Mouse (Mus musculus) neural tube, embryonic 12.5 days (tissue): ENCODE data around the gene Rxrg. TPM values are rescaled to one million over a fixed set of nuclear protein-coding genes. Genes with fewer than 3 reads are reported as not detected.
A peak's percentile ranks its signal among the peaks of the same experiment; 100 is the strongest.

Source experiments
- ATAC-seq: fragments of 200-750 bp; cut with Nextera tagmentation; 2 replicates; pipeline ENCODE4 v1.8.0; 2017; ENCODE audit warnings: low read depth, mild to moderate bottlenecking, moderate TSS enrichment, moderate library complexity; ENCODE audit not compliant: low FRiP score
- H3K27ac ChIP-seq: fragments of 300-500 bp; sonication (generic); 2 replicates; pipeline ENCODE4 v1.5.1; 2016
- H3K27me3 ChIP-seq: fragments of 300-500 bp; sonication (generic); replicated peaks from 2 replicates; pipeline ENCODE4 v1.6.1; 2016; ENCODE audit warnings: mild to moderate bottlenecking
- H3K36me3 ChIP-seq: fragments of 300-500 bp; sonication (generic); 2 replicates; pipeline ENCODE4 v1.6.1; 2016; ENCODE audit warnings: mild to moderate bottlenecking
- H3K4me1 ChIP-seq: fragments of 300-500 bp; sonication (generic); 2 replicates; pipeline ENCODE4 v1.6.1; 2016
- H3K4me2 ChIP-seq: fragments of 300-500 bp; sonication (generic); replicated peaks from 2 replicates; pipeline ENCODE4 v1.6.1; 2016; ENCODE audit warnings: mild to moderate bottlenecking
- H3K4me3 ChIP-seq: fragments of 300-500 bp; sonication (generic); 2 replicates; pipeline ENCODE4 v1.5.1; 2016
- H3K9ac ChIP-seq: fragments of 300-500 bp; sonication (generic); 2 replicates; pipeline ENCODE4 v1.6.1; 2016; ENCODE audit warnings: mild to moderate bottlenecking
- H3K9me3 ChIP-seq: fragments of 300-500 bp; sonication (generic); 2 replicates; pipeline ENCODE4 v1.6.1; 2016; ENCODE audit warnings: mild to moderate bottlenecking
- WGBS: fragments of 180-500 bp; shearing (Covaris S2); methylation state at CpG from one replicate; pipeline ENCODE4 v1.1.7; 2016; 5-methylcytosine and 5-hydroxymethylcytosine counted together
- polyA plus RNA-seq: library from polyadenylated mRNA; unstranded; fragments of >200 nt; fragmentation: Nextera tagmentation; extraction: Ambion mirVana; gene quantifications from 2 replicates; pipeline ENCODE4 v1.2.1, GENCODE M21; 2016

Rxrg gene
- polyA plus RNA-seq, 1 experiment from 2014 or later: 14.1 TPM

DNA sequence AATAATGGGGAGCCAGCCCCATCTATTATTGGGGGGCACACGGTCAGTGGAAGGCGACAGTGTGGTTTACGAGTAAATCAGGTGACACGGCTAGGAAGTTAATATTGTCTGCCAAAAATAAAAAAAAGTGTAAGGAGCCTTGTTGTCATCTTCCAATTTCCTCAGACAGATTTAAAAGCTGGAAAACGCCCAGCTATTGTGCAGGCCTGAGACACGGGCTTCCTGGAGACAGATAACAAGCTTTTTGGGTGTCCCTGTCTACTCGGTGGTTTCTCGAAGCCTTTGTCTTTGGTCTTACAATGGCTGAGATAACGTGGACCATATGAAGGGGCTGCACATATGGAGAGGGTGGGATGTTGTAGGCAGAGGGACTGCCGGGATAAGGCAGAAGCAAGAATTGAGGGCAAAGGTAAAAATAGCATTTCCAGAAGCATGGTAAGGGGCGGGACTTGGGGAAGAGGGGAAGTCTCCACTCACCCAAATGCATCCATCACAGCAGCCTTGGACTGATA, 51.0 kb downstream of the Rxrg start:
- Histone ChIP-seq H3K27ac (no peak overlapping the region), H3K27me3 (no peaks in the 10 kb centered on the region), H3K9me3 (no peaks in the 10 kb centered on the region), H3K36me3 (no peaks in the 10 kb centered on the region), H3K4me3 (no peak overlapping the region), H3K4me2 (no peak overlapping the region), H3K9ac (no peak overlapping the region), H3K4me1 (no peaks in the 10 kb centered on the region)
- WGBS: 81% methylated on average over 11 of the region's 11 CpGs
- ATAC-seq: no peak

DNA sequence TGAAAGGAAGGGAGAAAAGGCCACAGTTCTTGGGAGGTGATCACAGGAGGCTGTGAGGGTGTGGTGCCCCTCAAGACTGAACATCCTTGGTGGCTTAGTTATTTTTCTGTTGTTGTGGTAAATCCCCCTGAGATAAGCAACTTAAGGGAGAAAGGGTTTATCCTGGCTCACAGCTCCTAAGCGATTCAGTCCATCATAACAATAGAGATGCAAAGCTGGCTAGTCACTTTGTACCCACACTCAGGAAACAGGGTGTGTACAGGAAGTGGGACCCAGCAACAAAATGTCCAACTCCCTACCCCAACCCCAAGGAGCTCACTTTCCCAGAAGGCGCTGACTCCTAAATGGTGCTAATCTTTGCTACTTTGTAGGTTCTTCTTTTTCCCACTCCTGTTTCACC, 54.2 kb downstream of the Rxrg start:
- Histone ChIP-seq H3K36me3 (no peaks in the 10 kb centered on the region), H3K9me3 (no peaks in the 10 kb centered on the region), H3K27me3 (no peaks in the 10 kb centered on the region), H3K4me1 (no peaks in the 10 kb centered on the region), H3K9ac (no peak overlapping the region), H3K4me2 (no peak overlapping the region), H3K27ac (no peak overlapping the region), H3K4me3 (no peak overlapping the region)
- WGBS: 79% methylated on average over 2 of the region's 2 CpGs
- ATAC-seq: no peak

DNA sequence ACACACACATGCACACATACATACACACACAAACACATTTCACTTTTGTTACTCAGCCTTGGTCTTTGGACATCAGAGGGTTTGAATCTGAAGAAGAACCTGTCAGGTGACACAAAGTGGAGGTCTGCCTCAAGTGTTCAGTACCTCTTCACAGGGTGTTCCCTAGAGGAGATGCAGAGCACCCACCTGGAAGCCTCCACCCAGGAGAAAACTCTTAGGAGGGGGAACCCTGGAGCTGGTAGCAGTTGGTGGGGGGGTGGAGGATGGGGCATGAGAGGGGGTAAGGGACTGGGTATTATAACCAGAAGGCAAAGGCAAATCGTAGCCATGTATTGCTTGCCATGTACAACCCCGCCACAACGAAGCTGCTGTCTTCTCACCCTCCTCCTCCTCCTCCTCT, 60.9 kb downstream of the Rxrg start:
- Histone ChIP-seq H3K36me3 (no peaks in the 10 kb centered on the region), H3K9ac (no peak overlapping the region), H3K4me2 (no peak overlapping the region), H3K4me3 (no peak overlapping the region), H3K4me1 (peaks cover 14% of the 10 kb centered on the region), H3K27ac (no peak overlapping the region), H3K27me3 (peaks cover 31% of the 10 kb centered on the region), H3K9me3 (no peaks in the 10 kb centered on the region)
- 87% methylated on average over 3 of the region's 3 CpGs for WGBS
- ATAC-seq: no peak

DNA sequence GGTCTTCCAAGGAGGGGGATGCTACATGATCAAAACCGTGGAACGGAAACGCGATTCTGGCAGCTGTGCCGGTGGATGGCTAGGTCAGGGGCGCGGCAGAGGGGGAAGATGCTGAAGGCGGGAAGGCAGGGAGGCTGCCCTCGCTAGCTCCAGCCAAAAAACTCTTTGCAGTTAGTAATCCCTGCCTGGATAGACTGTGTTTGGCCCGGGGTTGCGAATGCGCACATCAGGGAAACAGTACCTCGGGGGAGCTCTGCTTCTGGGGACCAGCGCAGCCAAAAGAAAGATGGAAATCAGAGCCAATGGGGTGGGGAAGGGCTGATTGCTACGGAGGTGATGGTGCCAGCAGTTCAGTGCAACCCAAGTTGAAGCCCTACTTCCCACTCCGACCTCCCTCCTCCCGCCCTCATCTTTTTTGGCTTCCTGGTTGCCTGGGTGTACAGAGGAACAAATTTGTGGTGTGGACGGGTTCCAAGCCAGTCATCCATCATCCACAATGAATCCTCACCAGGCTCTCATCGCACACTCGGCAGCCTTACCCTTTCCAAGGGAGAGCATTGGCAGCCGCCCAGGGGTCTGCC, 62.4 kb downstream of the Rxrg start:
- peak; percentile 46 for ATAC-seq
- Histone ChIP-seq H3K9ac (no peak overlapping the region), H3K9me3 (no peaks in the 10 kb centered on the region), H3K4me2 (peak overlapping the region; percentile 61), H3K27ac (no peak overlapping the region), H3K27me3 (peaks cover 31% of the 10 kb centered on the region), H3K36me3 (no peaks in the 10 kb centered on the region), H3K4me1 (peaks cover 14% of the 10 kb centered on the region), H3K4me3 (peak overlapping the region; percentile 20)
- WGBS: 1% methylated on average over 21 of the region's 21 CpGs

DNA sequence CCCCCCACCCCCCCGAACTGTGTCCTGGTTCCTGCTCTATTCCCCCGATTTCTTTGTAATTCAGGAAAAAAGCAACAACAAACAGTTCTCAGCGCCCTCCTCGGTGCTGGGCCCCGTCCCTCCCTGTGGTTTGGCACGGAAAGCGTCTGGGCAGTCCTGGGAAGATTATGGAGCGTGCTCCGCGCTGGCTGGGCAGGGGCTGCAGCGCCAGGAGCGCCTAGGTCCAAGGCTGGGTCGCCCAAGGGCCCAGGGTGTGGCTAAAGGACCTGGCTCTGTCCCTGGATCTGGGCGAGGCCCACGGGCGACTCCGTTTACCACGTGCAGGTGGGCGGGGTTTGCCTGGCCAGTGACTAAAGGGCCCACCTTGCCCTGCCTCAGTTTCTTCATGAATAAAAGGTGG, 62.9 kb downstream of the Rxrg start:
- H3K9ac ChIP-seq: no peak overlapping the region
- 1% methylated on average over 19 of the region's 19 CpGs for WGBS
- peak; percentile 43 for ATAC-seq
- peaks cover 31% of the 10 kb centered on the region for H3K27me3 ChIP-seq
- H3K4me1 ChIP-seq: peaks cover 14% of the 10 kb centered on the region
- H3K4me2 ChIP-seq: peak overlapping the region; percentile 61
- no peak overlapping the region for H3K27ac ChIP-seq
- no peaks in the 10 kb centered on the region for H3K36me3 ChIP-seq
- H3K9me3 ChIP-seq: no peaks in the 10 kb centered on the region
- peak overlapping the region; percentile 20 for H3K4me3 ChIP-seq

DNA sequence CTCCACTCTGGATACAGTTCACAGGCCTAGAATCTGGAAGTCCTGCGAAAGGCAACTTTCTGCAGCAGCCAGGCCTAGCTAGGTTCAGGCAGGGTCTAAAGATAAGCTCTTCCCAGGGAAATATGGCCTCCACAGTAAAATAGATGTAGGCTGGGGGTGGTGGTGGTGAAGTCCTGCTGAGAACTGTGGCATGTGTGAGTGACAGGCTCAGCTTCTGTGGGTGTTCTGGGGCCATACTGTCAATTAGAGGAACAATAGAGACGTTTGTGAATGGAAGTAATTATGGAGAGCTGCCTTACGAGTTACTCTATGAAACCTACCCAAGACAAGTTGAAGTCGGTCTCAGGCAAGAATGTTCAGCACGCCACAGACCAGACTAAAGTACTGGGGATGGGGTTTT, 65.0 kb downstream of the Rxrg start:
- ATAC-seq: no peak
- Histone ChIP-seq H3K4me2 (no peak overlapping the region), H3K4me1 (peaks cover 14% of the 10 kb centered on the region), H3K9ac (no peak overlapping the region), H3K27me3 (peaks cover 35% of the 10 kb centered on the region), H3K9me3 (no peaks in the 10 kb centered on the region), H3K27ac (no peak overlapping the region), H3K4me3 (no peak overlapping the region), H3K36me3 (no peaks in the 10 kb centered on the region)
- 45% methylated on average over 5 of the region's 5 CpGs for WGBS

DNA sequence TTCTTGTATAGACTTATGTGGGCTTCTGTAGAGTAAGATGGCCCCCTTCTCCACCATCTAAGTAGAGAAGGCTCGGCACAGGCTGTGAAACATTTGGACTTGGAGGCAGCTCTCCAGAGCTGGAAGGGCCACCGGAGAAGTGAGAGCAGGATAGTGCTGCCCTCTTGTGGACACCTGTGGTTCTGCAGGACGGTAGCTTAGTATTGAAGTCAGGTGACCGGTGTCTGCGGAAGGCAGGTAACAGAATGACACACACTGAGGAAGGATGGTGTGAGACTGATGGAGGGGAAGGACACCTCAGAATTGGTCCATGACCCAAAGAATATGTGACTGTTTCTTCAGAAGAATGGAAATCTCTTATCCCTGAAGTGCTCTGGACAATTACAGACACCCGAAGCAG, 71.6 kb downstream of the Rxrg start:
- H3K36me3 ChIP-seq: no peaks in the 10 kb centered on the region
- 30% methylated on average over 6 of the region's 6 CpGs for WGBS
- no peak overlapping the region for H3K9ac ChIP-seq
- no peak overlapping the region for H3K27ac ChIP-seq
- no peaks in the 10 kb centered on the region; the same call in 1 of the 2 replicates for H3K4me1 ChIP-seq
- H3K27me3 ChIP-seq: peaks cover 27% of the 10 kb centered on the region
- no peaks in the 10 kb centered on the region for H3K9me3 ChIP-seq
- ATAC-seq: no peak
- H3K4me2 ChIP-seq: no peak overlapping the region
- no peak overlapping the region for H3K4me3 ChIP-seq

DNA sequence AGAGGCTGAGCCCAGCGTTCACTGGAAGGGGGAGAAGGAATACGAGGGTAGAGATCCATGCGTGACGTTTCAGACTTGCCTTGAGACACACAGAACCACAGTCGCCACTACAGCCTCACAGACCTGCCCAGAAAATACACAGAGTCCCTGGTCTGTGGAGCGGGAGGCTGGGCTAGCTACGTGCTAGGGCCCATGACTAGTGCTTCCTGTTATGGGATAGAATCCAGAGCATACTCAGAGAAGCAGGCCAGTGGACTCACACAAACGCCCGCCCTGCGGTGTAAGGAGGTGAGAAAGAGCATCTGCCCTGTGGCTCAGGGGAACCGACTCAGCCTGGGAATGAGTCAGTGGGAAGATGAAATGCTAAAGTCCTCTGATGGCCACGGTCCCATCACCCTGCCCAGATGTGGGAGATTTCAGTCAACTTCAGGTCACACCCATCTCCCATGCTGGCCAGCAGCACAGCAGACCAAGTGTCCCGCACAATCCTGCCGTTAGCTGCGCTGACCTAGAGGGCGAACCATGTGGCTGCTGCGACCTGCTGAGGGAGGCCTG, 74.3 kb downstream of the Rxrg start:
- 26% methylated on average over 17 of the region's 17 CpGs for WGBS

DNA sequence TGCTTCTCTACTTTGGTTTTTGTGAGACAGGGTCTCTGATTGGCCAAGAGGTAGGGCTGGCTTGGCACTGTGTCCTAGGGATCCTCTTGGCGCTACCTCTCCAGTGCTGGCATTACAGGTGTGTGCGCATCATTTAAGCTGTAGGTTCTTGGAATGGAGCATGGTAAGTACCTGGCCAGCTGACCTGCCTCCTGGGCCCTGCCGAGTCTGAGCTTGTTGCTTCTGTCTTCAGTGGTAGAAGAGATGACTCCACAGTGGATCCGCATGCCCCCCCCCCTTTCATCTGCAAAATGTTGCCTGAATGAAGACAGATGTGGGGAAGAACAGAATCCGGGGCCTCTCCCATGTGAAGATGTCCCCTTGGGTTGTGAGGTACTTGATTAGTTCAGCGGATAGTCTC, 80.9 kb downstream of the Rxrg start:
- H3K9me3 ChIP-seq: peaks cover 12% of the 10 kb centered on the region
- H3K4me3 ChIP-seq: no peak overlapping the region
- no peak overlapping the region for H3K27ac ChIP-seq
- 96% methylated on average over 6 of the region's 6 CpGs for WGBS
- H3K9ac ChIP-seq: no peak overlapping the region
- H3K27me3 ChIP-seq: peaks cover 2% of the 10 kb centered on the region; the same call in 1 of the 2 replicates
- ATAC-seq: no peak
- H3K4me1 ChIP-seq: no peaks in the 10 kb centered on the region
- no peak overlapping the region for H3K4me2 ChIP-seq
- H3K36me3 ChIP-seq: no peaks in the 10 kb centered on the region

More for the DNA sequence above, 74.3 kb downstream of the Rxrg start:
- Histone ChIP-seq H3K36me3 (no peaks in the 10 kb centered on the region), H3K9me3 (no peaks in the 10 kb centered on the region), H3K9ac (no peak overlapping the region), H3K4me2 (no peak overlapping the region), H3K4me3 (no peak overlapping the region), H3K4me1 (no peaks in the 10 kb centered on the region; the same call in 1 of the 2 replicates), H3K27ac (no peak overlapping the region), H3K27me3 (peaks cover 24% of the 10 kb centered on the region)
- ATAC-seq: no peak

DNA sequence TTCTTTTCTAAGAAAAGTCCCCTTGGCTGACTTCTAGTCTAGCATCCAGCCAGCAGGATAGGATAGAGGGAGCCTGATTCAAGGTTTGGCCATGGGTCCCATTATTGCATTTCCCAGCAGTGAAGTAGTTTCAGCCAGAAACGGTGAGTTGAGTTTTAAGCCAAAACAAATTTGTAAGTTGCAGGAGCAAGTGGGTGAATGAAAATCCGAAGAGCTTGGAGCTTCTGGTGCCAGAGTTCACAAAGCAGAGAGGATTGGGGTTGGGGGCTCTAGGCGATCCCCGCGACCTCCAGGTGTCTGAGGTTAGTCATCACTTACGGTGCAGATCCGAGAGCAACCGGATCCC, 89.8 kb downstream of the Rxrg start:
- ATAC-seq: no peak
- WGBS: under 1% methylated on average over 8 of the region's 8 CpGs
- Histone ChIP-seq H3K27me3 (peaks cover 71% of the 10 kb centered on the region), H3K9me3 (peaks cover 4% of the 10 kb centered on the region), H3K4me1 (peaks cover 24% of the 10 kb centered on the region), H3K36me3 (no peaks in the 10 kb centered on the region), H3K4me3 (peak overlapping the region; percentile 43; the same call in 1 of the 2 replicates), H3K4me2 (peak overlapping the region; percentile 86), H3K9ac (no peak overlapping the region), H3K27ac (no peak overlapping the region)

DNA sequence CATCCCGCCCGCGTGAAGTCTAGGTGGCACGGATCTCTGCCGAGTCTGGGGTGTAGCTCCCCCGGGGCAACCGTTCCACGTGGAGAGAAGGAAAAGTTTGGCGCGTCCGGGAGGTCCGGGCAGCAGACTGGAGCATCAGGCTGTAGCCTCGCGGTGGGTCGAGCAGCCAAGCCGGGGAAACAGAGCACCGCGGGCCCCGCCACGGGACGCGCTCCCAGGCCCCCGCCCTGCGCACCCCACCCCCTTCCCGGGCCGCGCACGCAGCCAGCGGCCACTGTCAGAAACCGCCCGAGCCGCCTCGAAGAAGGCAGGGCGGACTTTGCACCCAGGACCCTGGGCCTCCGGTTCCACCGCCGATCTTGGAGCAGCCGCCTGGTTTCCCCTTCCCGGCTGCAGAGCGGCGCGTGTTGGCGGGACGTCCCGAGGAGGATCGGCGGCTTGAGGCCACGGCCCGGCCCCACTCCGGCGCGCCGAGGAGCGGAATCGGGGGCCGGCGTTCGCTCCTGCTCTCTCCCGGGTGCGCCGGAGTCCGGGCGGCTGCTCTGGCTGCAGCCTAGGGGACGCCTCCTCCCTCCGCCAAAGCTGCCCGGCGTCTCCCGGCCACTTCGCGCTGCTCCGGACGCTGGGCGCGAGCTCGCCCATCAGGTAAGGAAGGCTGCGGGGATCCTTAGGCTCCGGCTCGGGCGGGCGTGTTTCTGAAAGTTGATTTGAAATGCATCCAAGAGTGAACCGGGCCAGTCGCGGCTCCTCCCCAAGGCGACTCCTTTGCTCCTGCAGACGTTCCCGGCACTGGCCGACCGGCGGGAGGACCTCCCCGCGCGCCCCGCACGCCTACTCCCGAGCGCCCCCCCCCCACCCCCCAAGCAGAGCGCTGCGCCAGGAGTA, 90.4 kb downstream of the Rxrg start:
- H3K27ac ChIP-seq: no peak overlapping the region
- H3K4me3 ChIP-seq: peak overlapping the region; percentile 43
- H3K9me3 ChIP-seq: peaks cover 4% of the 10 kb centered on the region
- H3K4me1 ChIP-seq: peaks cover 24% of the 10 kb centered on the region
- H3K27me3 ChIP-seq: peaks cover 76% of the 10 kb centered on the region
- peak overlapping the region; percentile 51 for H3K9ac ChIP-seq
- 0% methylated on average over 91 of the region's 98 CpGs for WGBS
- H3K36me3 ChIP-seq: no peaks in the 10 kb centered on the region
- peak overlapping the region; percentile 86 for H3K4me2 ChIP-seq
- peak; percentile 55 for ATAC-seq

DNA sequence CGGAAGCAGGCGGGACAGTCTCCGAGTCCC, 90.9 kb downstream of the Rxrg start, which contains the start of gene Lmx1a:
Gene Lmx1a (plus strand): TSS at position 6 of the 30 bp plus-strand sequence.
- peak within 1 kb of the TSS; percentile 51 for H3K9ac ChIP-seq
- H3K27ac ChIP-seq: no peak within 1 kb of the TSS
- peaks cover 80% of the 10 kb centered on the region for H3K27me3 ChIP-seq
- H3K4me2 ChIP-seq: peak within 1 kb of the TSS; percentile 86
- no peak for ATAC-seq
- WGBS: 0% methylated on average over 3 of the region's 3 CpGs
- H3K4me3 ChIP-seq: peak within 1 kb of the TSS; percentile 43
- peaks cover 4% of the 10 kb centered on the region for H3K9me3 ChIP-seq
- no peaks in the 10 kb centered on the region for H3K36me3 ChIP-seq
- H3K4me1 ChIP-seq: peaks cover 24% of the 10 kb centered on the region
